Mouse (Mus musculus): ENCODE results near the gene 4930539E08Rik. TPM values are rescaled to one million over a fixed set of nuclear protein-coding genes. Genes with fewer than 3 reads are reported as not detected.

4930539E08Rik gene
- polyA plus RNA-seq, 1 experiment from 2014 or later: 0.37 TPM

GRCm38 (mm10) chr17:28929369-28929768 is 14.2 kb upstream of the 4930539E08Rik start:
- ATAC-seq (ENCODE audit: insufficient read depth): no peak
- Histone ChIP-seq H3K36me3 (ENCODE audit: insufficient read depth) (no peaks in the 10 kb centered on the region), H3K27ac (ENCODE audit: low read depth) (no peak overlapping the region), H3K9ac (no peak overlapping the region), H3K4me1 (ENCODE audit: insufficient read depth) (peaks cover 5% of the 10 kb centered on the region), H3K4me2 (no peak overlapping the region), H3K4me3 (ENCODE audit: low read depth, low read length) (no peak overlapping the region), H3K9me3 (ENCODE audit: low read depth, low read length) (no peaks in the 10 kb centered on the region), H3K27me3 (ENCODE audit: insufficient read depth, low read length) (no peaks in the 10 kb centered on the region)
- WGBS: 85% methylated on average over 4 of the region's 4 CpGs
- no peak for TF ChIP-seq CTCF (IDR thresholded peaks at IDR 0.05; ENCODE audit: low read depth)
- no peak for DNase-seq

- no peak overlapping the region for H3K27ac ChIP-seq (ENCODE audit: low read depth)
- no peak for TF ChIP-seq CTCF (IDR thresholded peaks at IDR 0.05; ENCODE audit: low read depth)
- no peaks in the 10 kb centered on the region for H3K36me3 ChIP-seq (ENCODE audit: insufficient read depth)
- H3K27me3 ChIP-seq (ENCODE audit: insufficient read depth, low read length): no peaks in the 10 kb centered on the region
- H3K4me3 ChIP-seq (ENCODE audit: low read depth, low read length): no peak overlapping the region
- no peaks in the 10 kb centered on the region for H3K9me3 ChIP-seq (ENCODE audit: low read depth, low read length)
- DNase-seq (no peak), ATAC-seq (ENCODE audit: insufficient read depth) (no peak)
- H3K4me1 ChIP-seq (ENCODE audit: insufficient read depth): peaks cover 5% of the 10 kb centered on the region
- 68% methylated on average over 9 of the region's 9 CpGs for WGBS
- H3K4me2 ChIP-seq: no peak overlapping the region
- H3K9ac ChIP-seq: no peak overlapping the region
Measured at GRCm38 (mm10) chr17:28928004-28928403, 12.9 kb upstream of the 4930539E08Rik start.

- 39% methylated on average over 15 of the region's 15 CpGs for WGBS
- H3K9ac ChIP-seq: no peak overlapping the region
- ATAC-seq (ENCODE audit: insufficient read depth): no peak
- no peak overlapping the region for H3K4me2 ChIP-seq
- H3K27me3 ChIP-seq (ENCODE audit: insufficient read depth, low read length): no peaks in the 10 kb centered on the region
- peak; percentile 84 for TF ChIP-seq CTCF (IDR thresholded peaks at IDR 0.05; ENCODE audit: low read depth)
- no peak overlapping the region for H3K27ac ChIP-seq (ENCODE audit: low read depth)
- peaks cover 5% of the 10 kb centered on the region for H3K4me1 ChIP-seq (ENCODE audit: insufficient read depth)
- no peaks in the 10 kb centered on the region for H3K9me3 ChIP-seq (ENCODE audit: low read depth, low read length)
- DNase-seq: peak; percentile 84
- H3K36me3 ChIP-seq (ENCODE audit: insufficient read depth): no peaks in the 10 kb centered on the region
- no peak overlapping the region for H3K4me3 ChIP-seq (ENCODE audit: low read depth, low read length)
Measured at GRCm38 (mm10) chr17:28926866-28927635, 11.9 kb upstream of the 4930539E08Rik start.

GRCm38 (mm10) chr17:28926380-28926779 is 11.3 kb upstream of the 4930539E08Rik start:
- H3K9ac ChIP-seq: no peak overlapping the region
- WGBS: 12% methylated on average over 13 of the region's 13 CpGs
- ATAC-seq (ENCODE audit: insufficient read depth): no peak

GRCm38 (mm10) chr17:28924957-28925595 is 10.0 kb upstream of the 4930539E08Rik start:
- Histone ChIP-seq H3K4me2 (no peak overlapping the region), H3K27ac (ENCODE audit: low read depth) (no peak overlapping the region), H3K9me3 (ENCODE audit: low read depth, low read length) (no peaks in the 10 kb centered on the region), H3K4me1 (ENCODE audit: insufficient read depth) (peaks cover under 1% of the 10 kb centered on the region), H3K4me3 (ENCODE audit: low read depth, low read length) (no peak overlapping the region), H3K36me3 (ENCODE audit: insufficient read depth) (no peaks in the 10 kb centered on the region), H3K9ac (no peak overlapping the region), H3K27me3 (ENCODE audit: insufficient read depth, low read length) (no peaks in the 10 kb centered on the region)
- ATAC-seq (ENCODE audit: insufficient read depth): no peak
- 77% methylated on average over 8 of the region's 8 CpGs for WGBS
- DNase-seq: no peak
- no peak for TF ChIP-seq CTCF (IDR thresholded peaks at IDR 0.05; ENCODE audit: low read depth)

More at GRCm38 (mm10) chr17:28926380-28926779, 11.3 kb upstream of the 4930539E08Rik start:
- Histone ChIP-seq H3K27ac (ENCODE audit: low read depth) (no peak overlapping the region), H3K4me1 (ENCODE audit: insufficient read depth) (peaks cover 5% of the 10 kb centered on the region), H3K9me3 (ENCODE audit: low read depth, low read length) (no peaks in the 10 kb centered on the region), H3K4me3 (ENCODE audit: low read depth, low read length) (no peak overlapping the region), H3K27me3 (ENCODE audit: insufficient read depth, low read length) (no peaks in the 10 kb centered on the region), H3K4me2 (peak overlapping the region; percentile 27; the same call in 1 of the 2 replicates), H3K36me3 (ENCODE audit: insufficient read depth) (no peaks in the 10 kb centered on the region)
- DNase-seq: peak; percentile 94
- peak; percentile 93 for TF ChIP-seq CTCF (IDR thresholded peaks at IDR 0.05; ENCODE audit: low read depth)

GRCm38 (mm10) chr17:28922096-28922495 is 7.0 kb upstream of the 4930539E08Rik start:
- no peak overlapping the region for H3K4me3 ChIP-seq (ENCODE audit: low read depth, low read length)
- DNase-seq: no peak
- H3K27ac ChIP-seq (ENCODE audit: low read depth): no peak overlapping the region
- H3K9me3 ChIP-seq (ENCODE audit: low read depth, low read length): no peaks in the 10 kb centered on the region
- no peak for ATAC-seq (ENCODE audit: insufficient read depth)
- no peaks in the 10 kb centered on the region for H3K36me3 ChIP-seq (ENCODE audit: insufficient read depth)
- H3K4me1 ChIP-seq (ENCODE audit: insufficient read depth): no peaks in the 10 kb centered on the region
- no peak overlapping the region for H3K9ac ChIP-seq
- WGBS: 53% methylated on average over 6 of the region's 6 CpGs
- no peak overlapping the region for H3K4me2 ChIP-seq
- H3K27me3 ChIP-seq (ENCODE audit: insufficient read depth, low read length): no peaks in the 10 kb centered on the region
- no peak for TF ChIP-seq CTCF (IDR thresholded peaks at IDR 0.05; ENCODE audit: low read depth)

GRCm38 (mm10) chr17:28921086-28921485 is 6.0 kb upstream of the 4930539E08Rik start:
- WGBS: 55% methylated on average over 8 of the region's 8 CpGs
- no peak overlapping the region for H3K27ac ChIP-seq (ENCODE audit: low read depth)
- no peak for ATAC-seq (ENCODE audit: insufficient read depth)

More at GRCm38 (mm10) chr17:28921086-28921485, 6.0 kb upstream of the 4930539E08Rik start:
- no peak overlapping the region for H3K4me3 ChIP-seq (ENCODE audit: low read depth, low read length)
- no peaks in the 10 kb centered on the region for H3K36me3 ChIP-seq (ENCODE audit: insufficient read depth)
- H3K4me1 ChIP-seq (ENCODE audit: insufficient read depth): no peaks in the 10 kb centered on the region
- TF ChIP-seq CTCF (IDR thresholded peaks at IDR 0.05; ENCODE audit: low read depth): no peak
- H3K9me3 ChIP-seq (ENCODE audit: low read depth, low read length): no peaks in the 10 kb centered on the region
- H3K4me2 ChIP-seq: no peak overlapping the region
- DNase-seq: no peak
- H3K9ac ChIP-seq: no peak overlapping the region
- no peaks in the 10 kb centered on the region for H3K27me3 ChIP-seq (ENCODE audit: insufficient read depth, low read length)
